Mouse (Mus musculus) ovary, postnatal 14 days (tissue): ENCODE measurements around the gene Zbtb20.

Experiments used
- DNase-seq: peaks from one replicate; pipeline ENCODE4 v3.0.0; 2022; ENCODE audit warnings: low spot score

The Zbtb20 gene

GRCm38 (mm10) chr16:43489362-43489761 lies 613.7 kb downstream of the Zbtb20 start:
- DNase-seq, result no peak

DNA sequence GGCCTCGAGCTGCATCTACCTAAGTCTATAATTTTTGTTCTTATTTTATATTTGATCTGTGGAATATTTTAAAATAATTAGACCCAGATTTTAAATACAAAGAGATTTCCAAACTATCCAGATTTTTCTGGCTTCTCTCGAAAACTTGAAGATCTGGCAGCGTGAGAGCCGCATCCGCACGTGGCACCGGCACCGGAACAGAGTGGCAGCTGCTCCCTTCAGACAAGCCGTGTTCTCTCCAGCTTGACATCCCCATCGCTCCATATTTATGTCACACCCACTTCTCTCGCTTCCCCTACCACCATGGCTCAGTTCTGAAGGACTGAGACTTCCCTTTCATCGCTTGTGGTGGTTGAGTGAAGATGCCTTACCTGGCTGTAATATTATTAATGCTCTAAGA lies 614.3 kb downstream of the Zbtb20 start:
- DNase-seq, result no peak

DNA sequence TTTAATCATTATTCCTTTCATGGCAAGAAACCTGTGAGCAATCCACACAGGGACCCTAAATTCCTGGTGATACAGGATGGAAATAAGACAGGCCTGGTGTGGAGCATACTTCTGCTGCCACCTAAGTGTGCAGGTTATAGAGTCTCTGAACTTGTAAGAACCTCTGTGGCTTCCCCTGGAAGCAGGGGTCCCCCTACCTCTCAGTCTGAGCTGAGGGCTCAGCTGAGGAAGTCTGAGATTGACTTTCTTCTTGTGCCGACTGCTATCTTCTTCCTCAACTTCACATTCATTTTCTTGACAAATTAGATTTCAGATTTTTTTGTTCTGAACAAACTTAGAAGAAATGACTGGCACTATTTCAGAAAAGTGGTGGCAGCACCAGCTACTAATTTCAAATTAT lies 617.2 kb downstream of the Zbtb20 start:
- no peak for DNase-seq

- DNase-seq, result no peak
Measured at GRCm38 (mm10) chr16:43493596-43494385, 618.1 kb downstream of the Zbtb20 start.

DNA sequence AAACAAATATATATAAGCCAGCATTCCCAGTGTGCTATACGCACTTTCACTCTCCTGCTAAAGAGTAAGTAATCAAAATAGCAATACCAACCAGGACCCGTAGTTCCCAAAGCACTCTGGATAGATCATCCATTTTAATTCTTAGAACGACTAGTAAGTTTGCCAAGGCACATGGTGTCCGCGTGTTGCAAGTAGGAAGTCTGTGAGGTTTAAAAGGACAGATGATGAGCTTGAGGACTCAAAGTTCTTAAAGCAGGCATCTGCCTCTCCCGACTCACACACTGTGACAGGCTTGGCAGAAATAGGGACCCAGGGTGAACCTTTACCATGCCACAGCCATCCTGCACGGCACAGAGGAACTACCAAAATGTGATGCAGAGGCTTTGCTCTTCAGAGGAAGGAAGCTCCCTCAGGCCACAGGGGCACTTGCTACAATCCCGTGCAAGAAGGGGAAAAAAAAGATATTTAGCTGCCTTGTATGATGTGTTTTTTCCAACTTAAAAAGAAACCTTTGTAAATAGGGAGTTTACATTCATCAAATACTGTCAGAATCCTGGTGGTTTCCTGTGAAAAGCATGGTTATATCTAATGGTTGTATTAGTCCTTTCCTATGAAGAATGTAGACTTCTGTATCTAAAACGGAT lies 619.6 kb downstream of the Zbtb20 start:
- DNase-seq, result no peak

- no peak for DNase-seq
Measured at GRCm38 (mm10) chr16:43497093-43497492, 621.4 kb downstream of the Zbtb20 start.

- DNase-seq, result no peak
Measured at GRCm38 (mm10) chr16:43500132-43500853, 624.6 kb downstream of the Zbtb20 start.

DNA sequence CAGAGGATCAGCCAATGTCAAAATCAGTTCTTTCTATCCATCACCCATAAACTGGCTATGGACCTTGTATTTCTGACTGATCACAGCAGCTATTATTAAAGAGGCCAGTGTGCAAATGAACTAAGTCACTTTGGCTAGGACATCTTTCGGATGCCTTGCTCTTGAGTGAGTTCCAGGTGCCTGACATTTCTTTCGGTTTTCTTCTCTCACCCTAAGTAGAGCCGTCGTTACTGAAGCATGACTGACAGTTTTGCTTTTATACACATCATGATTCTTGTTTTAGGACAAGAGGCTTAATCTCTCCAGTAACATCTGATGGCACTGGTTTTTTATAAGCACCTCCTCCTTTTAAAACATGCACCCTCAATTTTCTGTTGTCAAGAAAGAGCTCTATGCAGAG lies 625.6 kb downstream of the Zbtb20 start:
- DNase-seq, result no peak

GRCm38 (mm10) chr16:43502339-43503009 lies 626.8 kb downstream of the Zbtb20 start:
- DNase-seq, result no peak

GRCm38 (mm10) chr16:43503010-43503635 lies 627.4 kb downstream of the Zbtb20 start:
- no peak for DNase-seq

DNA sequence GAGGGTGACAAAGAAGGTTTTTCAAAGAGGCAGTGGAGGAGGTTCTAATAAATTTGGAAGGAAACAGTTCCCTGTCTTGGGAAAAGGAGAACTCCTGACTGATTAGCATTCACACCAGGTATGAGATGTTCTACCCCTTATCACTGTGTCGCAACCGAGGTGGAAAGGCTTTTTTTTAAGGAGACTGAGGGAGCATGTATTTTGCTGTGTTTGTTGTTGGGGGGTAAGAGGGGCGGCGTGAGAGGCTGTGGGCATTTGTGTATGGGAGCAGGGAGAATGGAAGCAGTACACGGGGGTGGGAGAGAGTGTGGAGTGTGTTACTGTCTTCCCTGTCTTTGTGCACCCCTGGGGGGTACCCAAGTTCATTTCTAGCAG lies 627.9 kb downstream of the Zbtb20 start:
- no peak for DNase-seq

DNA sequence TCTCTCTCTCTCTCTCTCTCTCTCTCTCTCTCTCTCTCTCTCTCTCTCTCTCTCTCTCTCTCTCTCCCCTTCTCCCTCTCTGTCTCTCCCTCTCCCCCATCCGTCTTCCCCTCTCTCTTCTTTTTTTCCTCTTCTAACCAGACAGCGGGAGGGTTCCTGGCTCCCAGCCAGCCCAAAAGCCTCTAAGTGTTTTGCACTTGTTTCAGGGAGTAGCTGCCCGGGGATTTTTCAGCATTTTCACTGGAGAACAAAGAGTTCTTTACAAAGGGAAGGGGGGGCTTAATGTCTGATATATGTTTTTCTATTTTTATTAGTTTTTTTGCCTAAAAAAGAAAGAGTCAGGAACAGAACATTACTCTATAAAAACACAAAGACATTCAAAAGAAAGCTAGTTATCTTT lies 628.5 kb downstream of the Zbtb20 start:
- DNase-seq, result peak; percentile 67

DNA sequence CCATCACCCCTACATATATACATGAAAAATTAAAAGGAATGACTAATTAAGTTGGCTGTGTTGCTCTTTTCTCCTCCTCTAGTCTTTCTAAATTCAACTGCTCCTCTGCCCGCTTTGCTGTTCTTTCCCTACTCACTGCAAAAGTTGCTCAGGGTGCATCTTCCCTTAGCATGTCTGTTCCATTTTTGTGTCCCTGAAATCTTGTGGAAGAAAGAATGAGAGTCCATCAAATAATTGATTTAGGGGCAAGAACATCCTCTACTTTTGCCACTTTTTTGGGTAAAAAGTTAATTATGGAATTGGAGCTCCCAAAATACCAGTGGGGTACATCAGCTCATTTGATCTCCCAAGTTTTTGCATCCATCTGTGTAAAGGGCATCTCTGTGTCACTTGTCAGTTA lies 628.9 kb downstream of the Zbtb20 start:
- no peak for DNase-seq

GRCm38 (mm10) chr16:43505314-43505950 lies 629.8 kb downstream of the Zbtb20 start:
- no peak for DNase-seq

GRCm38 (mm10) chr16:43506189-43506751 lies 630.6 kb downstream of the Zbtb20 start:
- no peak for DNase-seq

DNA sequence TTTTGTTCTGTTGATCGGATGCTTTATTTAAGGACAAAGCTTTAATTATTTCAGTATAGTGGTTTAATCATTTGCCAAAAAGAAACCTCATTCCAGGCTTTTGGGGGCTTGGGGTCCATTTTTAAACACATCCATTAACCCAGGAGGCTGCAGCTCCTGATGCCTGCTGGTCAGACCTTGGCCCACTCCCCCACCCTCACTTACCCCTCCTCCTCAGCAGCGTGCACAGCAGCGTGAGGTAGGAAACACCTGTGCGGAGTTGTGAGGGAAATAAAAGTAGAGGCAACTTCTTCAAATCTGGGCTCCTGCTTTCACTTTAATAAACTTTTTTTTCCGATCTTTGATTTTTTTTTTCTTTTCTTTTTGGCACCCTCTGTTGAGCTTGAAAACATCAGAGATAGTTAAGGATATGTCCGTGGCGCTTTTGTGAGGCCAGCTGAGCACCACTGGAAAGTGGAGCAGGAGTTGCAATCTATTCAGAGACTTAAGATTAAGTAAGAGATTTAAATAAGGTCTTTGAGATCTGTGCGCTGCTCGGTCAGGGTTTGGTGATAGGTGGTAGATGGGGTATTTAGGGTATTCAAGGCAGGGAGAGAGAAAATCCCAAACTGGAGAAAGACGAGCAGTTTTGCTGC lies 631.2 kb downstream of the Zbtb20 start:
- no peak for DNase-seq

DNA sequence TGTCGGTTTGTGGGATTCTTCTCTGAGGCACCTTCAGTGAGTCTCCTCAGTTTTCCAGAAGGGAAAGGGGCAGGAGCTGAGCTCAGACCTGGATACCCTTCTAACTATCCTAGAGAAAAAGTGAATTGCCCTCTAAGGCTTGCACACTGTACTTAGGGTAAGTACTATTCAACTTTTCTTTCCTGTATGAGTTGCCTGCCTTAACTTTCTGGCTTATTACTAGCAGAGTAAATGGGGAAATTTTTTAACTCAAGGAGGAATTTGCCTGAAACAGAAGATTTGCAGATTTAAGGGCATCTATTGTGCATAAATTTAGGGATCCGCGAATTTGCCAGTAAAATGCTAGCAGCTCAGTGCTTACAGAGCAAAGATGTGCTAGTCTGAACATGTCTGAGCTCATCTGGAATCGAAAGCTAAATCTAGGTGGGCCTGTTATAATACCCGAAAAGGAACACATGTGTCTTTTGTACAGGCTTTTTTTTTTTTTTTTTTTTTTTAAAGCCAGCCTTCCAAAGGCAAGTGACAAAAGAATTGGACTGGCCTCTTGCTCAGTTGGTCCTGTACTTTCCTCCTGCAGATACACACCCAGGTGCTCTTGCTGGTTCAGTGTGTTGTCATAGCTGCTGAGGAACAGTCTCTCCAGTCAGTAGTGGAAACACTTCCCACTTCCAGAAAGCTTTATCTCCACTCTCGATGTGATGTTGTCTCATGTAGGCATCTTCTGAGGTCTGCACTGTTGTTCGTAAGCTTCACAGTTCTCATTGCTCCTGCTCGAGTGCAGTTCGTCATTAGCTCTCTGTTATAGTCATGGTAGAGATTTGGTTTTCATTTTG lies 632.7 kb downstream of the Zbtb20 start:
- DNase-seq, result no peak

DNA sequence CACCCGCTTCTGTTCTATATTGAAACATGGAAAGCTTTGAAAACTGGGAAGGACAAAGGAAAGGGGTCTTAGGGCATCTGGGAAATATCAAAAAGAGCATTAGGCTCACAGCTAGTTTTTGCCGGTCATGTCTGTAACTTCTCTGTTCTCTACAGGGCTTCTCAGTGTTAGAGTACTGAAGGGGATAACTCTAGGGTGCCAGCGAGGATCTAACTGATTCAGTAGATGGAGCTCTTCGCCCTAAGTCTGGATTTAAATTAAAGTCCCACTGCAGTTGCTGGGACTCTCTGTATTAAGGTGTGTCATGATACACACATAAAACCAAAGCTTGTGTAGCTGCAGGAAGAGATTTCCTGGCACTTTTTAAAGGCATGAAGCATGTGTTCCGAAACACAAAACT lies 634.8 kb downstream of the Zbtb20 start:
- no peak for DNase-seq

DNA sequence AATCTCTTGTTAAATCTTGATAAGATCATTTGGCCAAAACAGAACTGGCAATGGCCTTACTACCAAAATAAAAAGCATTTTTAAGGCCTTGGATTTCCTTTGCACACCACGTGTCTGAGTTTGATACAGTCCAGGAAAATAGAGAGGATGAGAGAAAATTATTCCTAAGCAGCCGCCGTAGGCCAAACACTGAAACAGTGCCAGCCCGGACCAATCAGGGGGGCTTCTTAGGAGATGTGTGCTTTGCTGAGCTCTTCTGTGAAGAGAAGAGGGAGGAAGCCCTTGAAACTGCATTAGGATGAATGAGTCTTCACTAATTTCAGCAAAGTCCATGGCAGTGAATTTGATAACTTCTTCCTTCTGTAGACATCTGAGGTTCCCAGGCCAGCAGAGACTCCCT lies 635.9 kb downstream of the Zbtb20 start:
- DNase-seq, result no peak

- no peak for DNase-seq
Measured at GRCm38 (mm10) chr16:43513933-43514332, 638.3 kb downstream of the Zbtb20 start.
